Mouse (Mus musculus): ENCODE results near the gene Ibtk. TPM values are rescaled to one million over a fixed set of nuclear protein-coding genes. Genes with fewer than 3 reads are reported as not detected.

Gene Ibtk
- polyA plus RNA-seq, 1 experiment from 2014 or later = 31.0 TPM

DNA sequence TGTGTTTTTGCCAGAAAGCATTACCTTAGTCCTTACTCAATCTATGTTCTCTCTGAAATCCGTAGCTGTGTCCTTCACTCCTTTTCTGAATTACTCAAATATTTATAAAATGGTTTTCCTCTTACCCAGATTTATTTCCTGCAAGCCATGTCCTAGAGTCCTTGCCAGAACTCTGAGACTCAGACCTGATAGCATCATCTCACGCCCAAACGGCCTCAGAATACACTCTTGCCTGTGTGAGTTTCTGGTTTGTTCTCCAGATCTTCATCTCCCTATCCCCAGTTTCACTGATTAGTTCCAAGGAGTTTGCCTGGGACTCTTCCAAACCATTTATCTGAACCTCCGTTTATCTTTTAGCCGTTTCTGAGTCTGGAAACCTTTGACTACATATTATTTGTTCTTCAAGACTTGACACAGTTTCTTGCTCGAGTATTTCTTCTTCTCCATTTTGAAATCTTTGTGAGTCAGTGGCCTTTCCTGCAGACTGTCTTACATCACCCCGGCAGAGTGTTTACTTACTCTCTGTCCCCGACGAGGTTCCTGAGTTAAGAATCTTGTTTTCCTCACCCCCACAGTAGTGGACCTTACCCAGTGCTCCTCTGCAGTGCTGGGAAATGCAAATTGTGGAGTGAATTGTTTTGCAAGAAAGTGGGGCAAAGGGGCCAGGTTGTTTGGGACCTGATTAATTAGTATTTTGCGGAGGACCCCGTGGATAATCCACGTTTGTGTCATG is 20.1 kb upstream of the Ibtk start:
- Histone ChIP-seq H3K4me3 (ENCODE audit: control insufficient read depth in 1 of 2, insufficient read depth in 1 of 2, low read depth in 1 of 2, low read length in 2 of 2) (no peak overlapping the region), H3K9me3 (ENCODE audit: control insufficient read depth, low read length) (no peaks in the 10 kb centered on the region), H3K36me3 (ENCODE audit: control insufficient read depth, insufficient read depth, low read length) (no peaks in the 10 kb centered on the region), H3K9ac (ENCODE audit: low read length) (no peak overlapping the region), H3K27me3 (ENCODE audit: control insufficient read depth, insufficient read depth, low read length) (no peaks in the 10 kb centered on the region), H3K4me1 (ENCODE audit: control insufficient read depth in 2 of 2, insufficient read depth in 2 of 2, low read length in 2 of 2) (no peaks in the 10 kb centered on the region; a peak in 3 of 4 replicates), H3K27ac (replicated peaks in 1 of 2; ENCODE audit: control insufficient read depth in 1 of 2, insufficient read depth in 1 of 2, low read depth in 2 of 2, low read length in 2 of 2) (no peak overlapping the region), H3K4me2 (ENCODE audit: low read length) (no peak overlapping the region)
- ATAC-seq (ENCODE audit: insufficient number of reproducible peaks, insufficient read depth, low FRiP score, low read depth) = no peak
- WGBS = 40% methylated on average over 12 of the region's 12 CpGs

- no peaks in the 10 kb centered on the region for H3K27me3 ChIP-seq (ENCODE audit: control insufficient read depth, insufficient read depth, low read length)
- H3K4me1 ChIP-seq (ENCODE audit: control insufficient read depth in 2 of 2, insufficient read depth in 2 of 2, low read length in 2 of 2) = no peaks in the 10 kb centered on the region; a peak in 3 of 4 replicates
- no peak for ATAC-seq (ENCODE audit: insufficient number of reproducible peaks, insufficient read depth, low FRiP score, low read depth)
- H3K27ac ChIP-seq (replicated peaks in 1 of 2; ENCODE audit: control insufficient read depth in 1 of 2, insufficient read depth in 1 of 2, low read depth in 2 of 2, low read length in 2 of 2) = no peak overlapping the region
- no peak overlapping the region for H3K9ac ChIP-seq (ENCODE audit: low read length)
- 86% methylated on average over 2 of the region's 2 CpGs for WGBS
- H3K36me3 ChIP-seq (ENCODE audit: control insufficient read depth, insufficient read depth, low read length) = no peaks in the 10 kb centered on the region
- H3K9me3 ChIP-seq (ENCODE audit: control insufficient read depth, low read length) = no peaks in the 10 kb centered on the region
- no peak overlapping the region for H3K4me2 ChIP-seq (ENCODE audit: low read length)
- no peak overlapping the region for H3K4me3 ChIP-seq (ENCODE audit: control insufficient read depth in 1 of 2, insufficient read depth in 1 of 2, low read depth in 1 of 2, low read length in 2 of 2)
Measured at GRCm38 (mm10) chr9:85767255-85767654, 18.1 kb upstream of the Ibtk start.

GRCm38 (mm10) chr9:85762476-85762875 is 13.3 kb upstream of the Ibtk start:
- Histone ChIP-seq H3K4me2 (ENCODE audit: low read length) (no peak overlapping the region), H3K4me3 (ENCODE audit: control insufficient read depth in 1 of 2, insufficient read depth in 1 of 2, low read depth in 1 of 2, low read length in 2 of 2) (no peak overlapping the region), H3K4me1 (ENCODE audit: control insufficient read depth in 2 of 2, insufficient read depth in 2 of 2, low read length in 2 of 2) (no peaks in the 10 kb centered on the region), H3K9me3 (ENCODE audit: control insufficient read depth, low read length) (no peaks in the 10 kb centered on the region), H3K27ac (replicated peaks in 1 of 2; ENCODE audit: control insufficient read depth in 1 of 2, insufficient read depth in 1 of 2, low read depth in 2 of 2, low read length in 2 of 2) (no peak overlapping the region), H3K9ac (ENCODE audit: low read length) (no peak overlapping the region), H3K27me3 (ENCODE audit: control insufficient read depth, insufficient read depth, low read length) (no peaks in the 10 kb centered on the region), H3K36me3 (ENCODE audit: control insufficient read depth, insufficient read depth, low read length) (no peaks in the 10 kb centered on the region)
- no peak for ATAC-seq (ENCODE audit: insufficient number of reproducible peaks, insufficient read depth, low FRiP score, low read depth)
- 84% methylated on average over 1 of the region's 1 CpGs for WGBS

GRCm38 (mm10) chr9:85750797-85751196 is 1.7 kb upstream of the Ibtk start:
- no peaks in the 10 kb centered on the region for H3K27me3 ChIP-seq (ENCODE audit: control insufficient read depth, insufficient read depth, low read length)
- H3K9me3 ChIP-seq (ENCODE audit: control insufficient read depth, low read length) = no peaks in the 10 kb centered on the region
- ATAC-seq (ENCODE audit: insufficient number of reproducible peaks, insufficient read depth, low FRiP score, low read depth) = no peak
- WGBS = 86% methylated on average over 7 of the region's 7 CpGs
- H3K9ac ChIP-seq (ENCODE audit: low read length) = no peak overlapping the region
- H3K36me3 ChIP-seq (ENCODE audit: control insufficient read depth, insufficient read depth, low read length) = 0 out of 2 replicates have a peak, but pooled peaks cover 3% of the 10 kb centered on the region
- H3K4me3 ChIP-seq (ENCODE audit: control insufficient read depth in 1 of 2, insufficient read depth in 1 of 2, low read depth in 1 of 2, low read length in 2 of 2) = no peak overlapping the region
- peaks cover 2 to 13% of the 10 kb centered on the region in 2 experiments; a peak in 2 of 4 replicates for H3K4me1 ChIP-seq (ENCODE audit: control insufficient read depth in 2 of 2, insufficient read depth in 2 of 2, low read length in 2 of 2)
- H3K27ac ChIP-seq (replicated peaks in 1 of 2; ENCODE audit: control insufficient read depth in 1 of 2, insufficient read depth in 1 of 2, low read depth in 2 of 2, low read length in 2 of 2) = no peak overlapping the region
- no peak overlapping the region for H3K4me2 ChIP-seq (ENCODE audit: low read length)

DNA sequence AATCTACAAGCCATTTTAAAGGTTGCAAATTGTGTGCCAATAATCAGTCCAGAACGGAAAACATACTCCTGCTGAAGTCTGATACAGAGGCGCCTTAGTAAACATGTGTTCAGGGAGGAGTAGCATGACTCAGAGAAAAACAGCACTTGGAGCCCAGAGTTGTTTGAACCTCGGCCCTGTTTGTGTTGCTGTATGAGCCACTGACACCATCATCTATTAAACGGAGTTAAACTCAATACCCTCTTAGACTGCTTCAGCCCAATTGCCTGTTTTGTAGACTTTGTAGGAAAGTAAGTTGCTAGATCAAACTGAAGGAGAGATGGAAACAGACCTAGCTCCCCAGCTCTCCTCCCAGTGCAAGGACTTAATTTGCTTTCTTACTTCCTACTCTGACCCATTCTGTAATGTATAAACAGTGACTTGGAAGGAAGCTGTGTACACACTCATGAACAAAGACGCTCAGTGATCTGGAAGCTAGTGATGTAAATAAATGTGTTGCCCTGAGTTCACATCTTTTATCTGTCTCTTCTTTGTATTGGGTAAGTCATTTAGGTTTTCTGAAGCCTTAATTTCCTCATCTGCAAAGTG is 882 bp upstream of the Ibtk start:
- 31% methylated on average over 5 of the region's 5 CpGs for WGBS
- no peak for ATAC-seq (ENCODE audit: insufficient number of reproducible peaks, insufficient read depth, low FRiP score, low read depth)
- peak overlapping the region; percentile 95 for H3K9ac ChIP-seq (ENCODE audit: low read length)
- 0 out of 2 replicates have a peak, but pooled peaks cover 3% of the 10 kb centered on the region for H3K36me3 ChIP-seq (ENCODE audit: control insufficient read depth, insufficient read depth, low read length)
- H3K27ac ChIP-seq (replicated peaks in 1 of 2; ENCODE audit: control insufficient read depth in 1 of 2, insufficient read depth in 1 of 2, low read depth in 2 of 2, low read length in 2 of 2) = peak overlapping the region; percentile 96 to 98
- peak overlapping the region; percentile 77 for H3K4me2 ChIP-seq (ENCODE audit: low read length)
- no peaks in the 10 kb centered on the region for H3K27me3 ChIP-seq (ENCODE audit: control insufficient read depth, insufficient read depth, low read length)
- H3K4me1 ChIP-seq (ENCODE audit: control insufficient read depth in 2 of 2, insufficient read depth in 2 of 2, low read length in 2 of 2) = peaks cover 2 to 21% of the 10 kb centered on the region in 2 experiments; a peak in 3 of 4 replicates
- peak overlapping the region; percentile 74 to 85 for H3K4me3 ChIP-seq (ENCODE audit: control insufficient read depth in 1 of 2, insufficient read depth in 1 of 2, low read depth in 1 of 2, low read length in 2 of 2)
- no peaks in the 10 kb centered on the region for H3K9me3 ChIP-seq (ENCODE audit: control insufficient read depth, low read length)

DNA sequence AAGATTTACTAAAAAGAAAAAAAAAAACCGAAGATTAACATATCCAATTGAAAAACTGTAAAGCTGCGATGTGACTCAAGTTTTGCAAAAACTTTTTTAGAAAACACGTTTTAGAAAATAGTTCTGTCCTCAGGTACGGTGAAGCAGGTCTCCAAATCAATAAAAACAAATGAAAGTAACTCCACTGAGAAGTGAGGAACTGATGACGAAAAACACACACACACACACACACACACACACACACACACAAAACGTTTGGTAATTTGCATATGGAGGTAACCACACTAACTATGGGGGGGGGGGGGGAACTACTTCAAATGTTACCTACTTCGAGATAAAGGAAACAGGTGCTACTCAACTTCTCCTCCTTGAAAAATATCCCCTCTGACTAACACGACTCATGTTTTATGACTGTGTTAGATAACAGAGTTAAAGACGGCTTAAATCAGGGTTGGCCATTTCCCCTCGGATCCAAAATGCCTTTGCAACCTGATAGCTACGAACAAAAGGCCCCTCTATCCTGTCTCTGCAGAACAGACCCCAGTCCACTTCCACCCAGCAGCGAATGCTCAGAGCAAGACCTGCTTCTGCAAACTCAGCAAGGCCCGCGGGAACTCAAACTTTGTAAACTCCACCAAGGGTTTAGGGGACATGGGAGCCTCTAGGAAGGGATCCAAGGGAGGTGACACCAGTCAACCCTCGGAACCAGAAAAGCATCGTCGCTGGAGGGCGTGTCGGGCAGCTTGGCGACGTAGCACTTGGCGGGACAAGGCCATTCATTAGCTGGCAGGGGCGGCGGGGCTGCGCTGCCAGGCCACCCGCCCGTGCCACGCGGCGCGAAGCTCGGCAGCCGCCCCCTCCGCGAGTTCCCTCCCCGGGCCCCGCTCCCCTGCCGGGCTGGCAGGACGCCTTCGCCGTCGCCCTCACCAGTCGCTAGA is 661 bp downstream of the Ibtk start:
- WGBS = 1% methylated on average over 43 of the region's 43 CpGs
- Histone ChIP-seq H3K4me3 (ENCODE audit: control insufficient read depth in 1 of 2, insufficient read depth in 1 of 2, low read depth in 1 of 2, low read length in 2 of 2) (peak overlapping the region; percentile 74 to 85), H3K4me1 (ENCODE audit: control insufficient read depth in 2 of 2, insufficient read depth in 2 of 2, low read length in 2 of 2) (peaks cover 2 to 22% of the 10 kb centered on the region in 2 experiments; a peak in 3 of 4 replicates), H3K9me3 (ENCODE audit: control insufficient read depth, low read length) (no peaks in the 10 kb centered on the region), H3K27me3 (ENCODE audit: control insufficient read depth, insufficient read depth, low read length) (no peaks in the 10 kb centered on the region), H3K36me3 (ENCODE audit: control insufficient read depth, insufficient read depth, low read length) (peaks cover 4% of the 10 kb centered on the region), H3K27ac (replicated peaks in 1 of 2; ENCODE audit: control insufficient read depth in 1 of 2, insufficient read depth in 1 of 2, low read depth in 2 of 2, low read length in 2 of 2) (peak overlapping the region; percentile 97 to 98), H3K9ac (ENCODE audit: low read length) (peak overlapping the region; percentile 95), H3K4me2 (ENCODE audit: low read length) (peak overlapping the region; percentile 77)
- peak; percentile 70 for ATAC-seq (ENCODE audit: insufficient number of reproducible peaks, insufficient read depth, low FRiP score, low read depth)

DNA sequence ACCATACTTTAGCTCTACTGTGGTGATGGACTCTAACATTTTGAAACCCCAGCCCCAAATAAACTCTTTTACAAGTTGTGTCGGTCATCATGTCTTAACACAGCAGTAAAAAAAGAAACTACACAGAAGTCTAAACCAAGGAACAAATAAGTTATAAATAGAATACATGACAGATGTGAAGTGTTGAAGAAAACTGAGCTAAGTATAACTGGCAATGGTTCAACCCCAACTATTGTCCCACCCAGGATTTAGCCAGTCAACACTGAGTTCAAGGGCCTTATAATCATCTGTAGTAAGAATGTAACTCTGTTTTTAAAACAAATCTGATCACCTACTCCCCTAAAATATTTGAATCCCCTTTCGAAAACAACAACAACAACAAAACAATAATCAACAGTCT is 3.6 kb downstream of the Ibtk start:
- Histone ChIP-seq H3K9ac (ENCODE audit: low read length) (no peak overlapping the region), H3K4me2 (ENCODE audit: low read length) (peak overlapping the region; percentile 41), H3K36me3 (ENCODE audit: control insufficient read depth, insufficient read depth, low read length) (peaks cover 29% of the 10 kb centered on the region), H3K27me3 (ENCODE audit: control insufficient read depth, insufficient read depth, low read length) (no peaks in the 10 kb centered on the region), H3K4me3 (ENCODE audit: control insufficient read depth in 1 of 2, insufficient read depth in 1 of 2, low read depth in 1 of 2, low read length in 2 of 2) (no peak overlapping the region), H3K9me3 (ENCODE audit: control insufficient read depth, low read length) (no peaks in the 10 kb centered on the region), H3K27ac (replicated peaks in 1 of 2; ENCODE audit: control insufficient read depth in 1 of 2, insufficient read depth in 1 of 2, low read depth in 2 of 2, low read length in 2 of 2) (peak overlapping the region; percentile 66 to 74), H3K4me1 (ENCODE audit: control insufficient read depth in 2 of 2, insufficient read depth in 2 of 2, low read length in 2 of 2) (peaks cover 2 to 22% of the 10 kb centered on the region in 2 experiments; a peak in 3 of 4 replicates)
- WGBS = 60% methylated on average over 2 of the region's 2 CpGs
- no peak for ATAC-seq (ENCODE audit: insufficient number of reproducible peaks, insufficient read depth, low FRiP score, low read depth)

Data from heart, embryonic 14.5 days (tissue).